Mouse (Mus musculus) forebrain, embryonic 14.5 days (tissue): ENCODE data around the gene Vsig8. TPM values are rescaled to one million over a fixed set of nuclear protein-coding genes. Genes with fewer than 3 reads are reported as not detected.

ENCODE experiments used
- ATAC-seq: fragments of 200-750 bp; cut with Nextera tagmentation; 2 replicates; pipeline ENCODE4 v1.8.0; 2017; ENCODE audit warnings: mild to moderate bottlenecking, moderate library complexity
- DNase-seq: peaks from one replicate; pipeline ENCODE4 v3.0.0-alpha.2; 2015; ENCODE audit warnings: low spot score
- H3K27ac ChIP-seq: fragments of 300-500 bp; sonication (generic); 2 replicates; pipeline ENCODE4 v1.5.1; 2014; ENCODE audit warnings: low read depth, mild to moderate bottlenecking, control low read depth, low read length, moderate library complexity
- H3K27me3 ChIP-seq: fragments of 300-500 bp; sonication (generic); replicated peaks from 2 replicates; pipeline ENCODE4 v1.6.1; 2014; ENCODE audit warnings: low read length, control low read depth, mixed read lengths; ENCODE audit not compliant: control insufficient read depth, insufficient read depth
- H3K36me3 ChIP-seq: fragments of 300-500 bp; sonication (generic); 2 replicates; pipeline ENCODE4 v1.6.1; 2014; ENCODE audit warnings: low read length, control low read depth; ENCODE audit not compliant: control insufficient read depth, insufficient read depth
- H3K4me1 ChIP-seq: fragments of 300-500 bp; sonication (generic); 2 replicates; pipeline ENCODE4 v1.6.1; 2014; ENCODE audit warnings: antibody characterized with exemption, low read length, control low read depth; ENCODE audit not compliant: control insufficient read depth, insufficient read depth
- H3K4me2 ChIP-seq: fragments of 300-500 bp; sonication (generic); 2 replicates; pipeline ENCODE4 v1.6.1; 2014; ENCODE audit warnings: mild to moderate bottlenecking, control low read depth, low read length
- H3K4me3 ChIP-seq: fragments of 300-500 bp; sonication (generic); 2 replicates; pipeline ENCODE4 v1.5.1; 2014; ENCODE audit warnings: low read depth, low read length, control low read depth
- H3K9ac ChIP-seq: fragments of 300-500 bp; sonication (generic); 2 replicates; pipeline ENCODE4 v1.6.1; 2014; ENCODE audit warnings: mild to moderate bottlenecking, low read length, control low read depth, moderate library complexity
- H3K9me3 ChIP-seq: fragments of 300-500 bp; sonication (generic); replicated peaks from 2 replicates; pipeline ENCODE4 v1.6.1; 2016; ENCODE audit warnings: low read length, control low read depth, mixed read lengths; ENCODE audit not compliant: control insufficient read depth
- WGBS: fragments of 180-500 bp; shearing (Covaris S2); extraction: QIAGEN DNeasy Blood & Tissue Kit; methylation state at CpG from one replicate; pipeline ENCODE4 v1.1.7; 2014; 5-methylcytosine and 5-hydroxymethylcytosine counted together
- polyA plus RNA-seq: library from polyadenylated mRNA; unstranded; fragments of >200 nt; fragmentation: Nextera tagmentation; extraction: Ambion mirVana; gene quantifications from 2 replicates; pipeline ENCODE4 v1.2.1, GENCODE M21; 2014

Gene Vsig8
- polyA plus RNA-seq, 1 experiment from 2014 or later = 0.11 TPM

DNA sequence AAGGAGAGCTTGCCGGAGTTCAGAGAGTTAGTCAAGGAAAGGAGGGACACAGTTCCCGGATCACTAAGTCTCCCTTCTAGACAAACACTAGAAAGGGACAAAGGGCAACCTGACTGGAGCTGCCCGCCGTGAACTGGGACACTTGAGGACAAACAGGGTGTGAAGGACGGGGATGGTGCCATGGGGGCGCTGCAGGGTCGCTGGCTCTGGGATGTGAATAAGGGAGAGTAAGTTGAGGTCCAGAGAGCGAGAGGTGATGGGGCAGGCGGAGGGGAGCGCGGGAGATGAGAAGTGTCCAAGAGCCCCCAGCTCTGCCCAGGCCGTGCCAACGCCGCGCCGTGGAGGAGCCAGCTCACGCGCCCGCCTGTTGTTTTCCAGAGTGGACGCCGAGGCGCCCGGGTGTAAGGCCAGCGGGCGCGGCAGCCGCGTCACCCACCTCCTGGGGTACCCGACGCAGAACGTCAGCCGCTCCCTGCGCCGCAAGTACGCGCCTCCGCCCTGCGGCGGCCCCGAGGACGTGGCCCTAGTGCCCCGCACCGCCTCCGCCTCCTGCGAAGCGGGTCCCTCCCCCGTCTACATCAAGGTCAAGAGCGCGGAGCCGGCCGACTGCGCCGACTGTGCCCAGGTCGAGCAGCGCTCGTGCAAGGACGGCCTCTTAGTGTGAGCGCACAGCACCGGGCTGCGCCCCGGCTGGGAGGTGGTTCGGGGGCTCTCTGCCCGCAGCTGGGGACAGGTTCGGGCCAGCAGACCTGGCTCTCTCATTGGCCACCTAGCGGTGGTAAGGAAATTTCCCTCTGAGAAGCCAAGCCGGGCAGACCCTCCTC lies 7.1 kb downstream of the Vsig8 start:
- Histone ChIP-seq H3K36me3 (no peaks in the 10 kb centered on the region), H3K27me3 (peaks cover 17% of the 10 kb centered on the region), H3K4me1 (peaks cover 5% of the 10 kb centered on the region; the same call in 1 of the 2 replicates), H3K9me3 (no peaks in the 10 kb centered on the region), H3K4me2 (peak overlapping the region; percentile 99), H3K27ac (no peak overlapping the region), H3K4me3 (peak overlapping the region; percentile 71), H3K9ac (peak overlapping the region; percentile 69)
- WGBS = under 1% methylated on average over 65 of the region's 66 CpGs
- ATAC-seq (peak; percentile 91), DNase-seq (peak; percentile 85)

GRCm38 (mm10) chr1:172563465-172563828 lies 7.7 kb downstream of the Vsig8 start:
- ATAC-seq (no peak), DNase-seq (no peak)
- H3K4me3 ChIP-seq = peak overlapping the region; percentile 71
- peaks cover 5% of the 10 kb centered on the region; the same call in 1 of the 2 replicates for H3K4me1 ChIP-seq
- no peaks in the 10 kb centered on the region for H3K36me3 ChIP-seq
- peak overlapping the region; percentile 99 for H3K4me2 ChIP-seq
- no peak overlapping the region for H3K27ac ChIP-seq
- peak overlapping the region; percentile 69 for H3K9ac ChIP-seq
- no peaks in the 10 kb centered on the region for H3K9me3 ChIP-seq
- H3K27me3 ChIP-seq = peaks cover 17% of the 10 kb centered on the region
- WGBS = 2% methylated on average over 10 of the region's 10 CpGs

GRCm38 (mm10) chr1:172566131-172566530 lies 10.4 kb downstream of the Vsig8 start:
- 80% methylated on average over 3 of the region's 3 CpGs for WGBS
- Histone ChIP-seq H3K36me3 (no peaks in the 10 kb centered on the region), H3K4me2 (no peak overlapping the region), H3K9ac (no peak overlapping the region), H3K4me1 (peaks cover 5% of the 10 kb centered on the region; the same call in 1 of the 2 replicates), H3K4me3 (no peak overlapping the region), H3K27ac (no peak overlapping the region), H3K9me3 (no peaks in the 10 kb centered on the region), H3K27me3 (peaks cover 12% of the 10 kb centered on the region)
- no peak for DNase-seq
- ATAC-seq = no peak

- no peaks in the 10 kb centered on the region for H3K27me3 ChIP-seq
- no peak overlapping the region for H3K4me3 ChIP-seq
- no peaks in the 10 kb centered on the region for H3K4me1 ChIP-seq
- no peak overlapping the region for H3K27ac ChIP-seq
- H3K9me3 ChIP-seq = no peaks in the 10 kb centered on the region
- WGBS = 78% methylated on average over 4 of the region's 4 CpGs
- no peak for DNase-seq
- no peak for ATAC-seq
- no peak overlapping the region for H3K4me2 ChIP-seq
- H3K9ac ChIP-seq = no peak overlapping the region
- H3K36me3 ChIP-seq = no peaks in the 10 kb centered on the region
Measured at GRCm38 (mm10) chr1:172567758-172568157, 12.0 kb downstream of the Vsig8 start.

- 78% methylated on average over 6 of the region's 6 CpGs for WGBS
- no peaks in the 10 kb centered on the region for H3K9me3 ChIP-seq
- ATAC-seq = no peak
Measured at GRCm38 (mm10) chr1:172580116-172580515, 24.4 kb downstream of the Vsig8 start.

GRCm38 (mm10) chr1:172582436-172582835 lies 26.7 kb downstream of the Vsig8 start:
- Histone ChIP-seq H3K4me2 (no peak overlapping the region), H3K4me1 (peaks cover 12% of the 10 kb centered on the region), H3K9ac (no peak overlapping the region), H3K27me3 (0 out of 2 replicates have a peak, but pooled peaks cover 7% of the 10 kb centered on the region), H3K4me3 (no peak overlapping the region), H3K36me3 (no peaks in the 10 kb centered on the region), H3K27ac (no peak overlapping the region), H3K9me3 (no peaks in the 10 kb centered on the region)
- DNase-seq = no peak
- ATAC-seq = no peak
- WGBS = 86% methylated on average over 8 of the region's 8 CpGs

More at GRCm38 (mm10) chr1:172580116-172580515, 24.4 kb downstream of the Vsig8 start:
- Histone ChIP-seq H3K4me3 (no peak overlapping the region), H3K4me1 (no peaks in the 10 kb centered on the region), H3K27me3 (0 out of 2 replicates have a peak, but pooled peaks cover 7% of the 10 kb centered on the region), H3K27ac (no peak overlapping the region), H3K36me3 (no peaks in the 10 kb centered on the region), H3K9ac (no peak overlapping the region), H3K4me2 (no peak overlapping the region)
- no peak for DNase-seq

- 81% methylated on average over 6 of the region's 6 CpGs for WGBS
- Histone ChIP-seq H3K4me2 (no peak overlapping the region), H3K9ac (no peak overlapping the region), H3K27ac (no peak overlapping the region), H3K4me3 (no peak overlapping the region), H3K36me3 (no peaks in the 10 kb centered on the region), H3K9me3 (no peaks in the 10 kb centered on the region), H3K4me1 (peaks cover 12% of the 10 kb centered on the region), H3K27me3 (peaks cover 7% of the 10 kb centered on the region; the same call in 1 of the 2 replicates)
- ATAC-seq = no peak
- DNase-seq = no peak
Measured at GRCm38 (mm10) chr1:172584271-172584670, 28.5 kb downstream of the Vsig8 start.

- no peaks in the 10 kb centered on the region for H3K9me3 ChIP-seq
- peaks cover 7% of the 10 kb centered on the region; the same call in 1 of the 2 replicates for H3K27me3 ChIP-seq
- no peak overlapping the region for H3K27ac ChIP-seq
- DNase-seq (no peak), ATAC-seq (peak; percentile 2; the same call in 1 of the 2 replicates)
- WGBS = 36% methylated on average over 4 of the region's 4 CpGs
- H3K4me3 ChIP-seq = no peak overlapping the region
- no peak overlapping the region for H3K9ac ChIP-seq
- peaks cover 12% of the 10 kb centered on the region for H3K4me1 ChIP-seq
- no peak overlapping the region for H3K4me2 ChIP-seq
- H3K36me3 ChIP-seq = no peaks in the 10 kb centered on the region
Measured at GRCm38 (mm10) chr1:172585026-172585425, 29.3 kb downstream of the Vsig8 start.
